Mouse (Mus musculus) lung, embryonic 14.5 days (tissue): Measurements from ENCODE around the gene Gfod2. TPM values are rescaled to one million over a fixed set of nuclear protein-coding genes. Genes with fewer than 3 reads are reported as not detected.

ENCODE experiments used
- ATAC-seq: fragments of 200-750 bp; cut with Nextera tagmentation; 2 replicates; pipeline ENCODE4 v1.8.0; 2017; ENCODE audit warnings: mild to moderate bottlenecking, moderate TSS enrichment, moderate library complexity; ENCODE audit not compliant: insufficient read depth
- DNase-seq: peaks from one replicate; pipeline ENCODE4 v3.0.0-alpha.2; 2015
- H3K27ac ChIP-seq: fragments of 300-500 bp; sonication (generic); 2 replicates; pipeline ENCODE4 v1.5.1; 2014; ENCODE audit warnings: low read depth, mild to moderate bottlenecking, moderate library complexity
- H3K27me3 ChIP-seq: fragments of 300-500 bp; sonication (generic); 2 replicates; pipeline ENCODE4 v1.6.1; 2014; ENCODE audit warnings: low read length, control low read depth; ENCODE audit not compliant: insufficient read depth
- H3K36me3 ChIP-seq: fragments of 300-500 bp; sonication (generic); 2 replicates; pipeline ENCODE4 v1.6.1; 2014; ENCODE audit warnings: control low read depth; ENCODE audit not compliant: insufficient read depth
- H3K4me1 ChIP-seq: fragments of 300-500 bp; sonication (generic); 2 replicates; pipeline ENCODE4 v1.6.1; 2014; ENCODE audit warnings: antibody characterized with exemption, control low read depth; ENCODE audit not compliant: insufficient read depth
- H3K4me2 ChIP-seq: fragments of 300-500 bp; sonication (generic); 2 replicates; pipeline ENCODE4 v1.6.1; 2014; ENCODE audit warnings: mild to moderate bottlenecking
- H3K4me3 ChIP-seq: fragments of 300-500 bp; sonication (generic); 2 replicates; pipeline ENCODE4 v1.5.1; 2014; ENCODE audit warnings: low read depth, low read length
- H3K9ac ChIP-seq: fragments of 300-500 bp; sonication (generic); 2 replicates; pipeline ENCODE4 v1.6.1; 2014
- H3K9me3 ChIP-seq: fragments of 300-500 bp; sonication (generic); 2 replicates; pipeline ENCODE4 v1.6.1; 2016; ENCODE audit warnings: low read depth, low read length, control low read depth
- CTCF ChIP-seq: IDR thresholded peaks from 2 replicates; pipeline ENCODE4 v1.5.1; 2016; ENCODE audit warnings: antibody characterized with exemption, low read depth
- WGBS: fragments of 180-500 bp; shearing (Covaris S2); extraction: QIAGEN DNeasy Blood & Tissue Kit; methylation state at CpG from one replicate; pipeline ENCODE4 v1.1.7; 2014; 5-methylcytosine and 5-hydroxymethylcytosine counted together
- polyA plus RNA-seq: library from polyadenylated mRNA; unstranded; fragments of >200 nt; fragmentation: Nextera tagmentation; extraction: Ambion mirVana; gene quantifications from 2 replicates; pipeline ENCODE4 v1.2.1, GENCODE M21; 2014

Gene Gfod2
- polyA plus RNA-seq, 1 experiment from 2014 or later: 22.6 TPM

DNA sequence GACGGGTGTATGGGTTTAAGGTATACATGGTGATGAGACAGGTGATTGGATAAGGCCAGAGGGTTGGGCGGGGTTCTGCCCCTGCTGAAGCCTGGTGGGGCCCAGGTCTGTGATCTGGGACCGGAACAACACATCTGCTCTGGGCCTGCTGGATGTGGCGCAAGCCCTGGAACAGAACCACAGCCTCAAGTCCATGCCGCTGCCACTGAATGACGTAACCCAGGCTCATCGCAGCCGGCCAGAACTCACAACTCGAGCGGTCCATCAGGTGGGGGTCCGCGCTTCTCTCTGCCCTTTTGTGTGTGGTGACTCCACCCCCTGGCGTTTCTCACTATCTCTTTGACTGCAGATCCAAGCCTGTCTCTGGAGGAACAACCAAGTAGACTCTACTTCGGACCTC, 67.5 kb downstream of the Gfod2 start:
- Histone ChIP-seq H3K4me2 (no peak overlapping the region), H3K4me1 (0 out of 2 replicates have a peak, but pooled peaks cover 7% of the 10 kb centered on the region), H3K4me3 (no peak overlapping the region), H3K27me3 (no peaks in the 10 kb centered on the region), H3K36me3 (no peaks in the 10 kb centered on the region), H3K27ac (no peak overlapping the region), H3K9me3 (no peaks in the 10 kb centered on the region), H3K9ac (no peak overlapping the region)
- ATAC-seq (no peak), DNase-seq (no peak)
- TF ChIP-seq CTCF: no peak
- WGBS: 77% methylated on average over 14 of the region's 14 CpGs

DNA sequence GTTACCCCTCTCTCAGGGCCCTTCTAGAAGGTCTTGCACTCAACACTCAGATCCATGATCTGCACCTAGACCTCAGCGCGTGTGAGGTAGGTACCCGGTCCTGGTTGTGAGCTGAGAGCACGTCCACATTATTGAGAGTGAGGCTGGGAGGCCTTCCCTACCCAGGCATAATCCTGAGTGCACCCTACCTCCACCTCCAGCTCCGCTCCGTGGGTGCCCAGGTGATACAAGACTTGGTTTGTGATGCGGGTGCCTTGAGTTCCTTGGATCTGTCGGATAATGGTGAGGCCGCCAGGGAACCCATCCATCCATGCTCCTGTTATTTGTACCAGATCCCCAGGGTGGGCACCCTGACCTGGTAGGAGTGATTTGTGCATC, 68.5 kb downstream of the Gfod2 start:
- Histone ChIP-seq H3K27ac (no peak overlapping the region), H3K36me3 (no peaks in the 10 kb centered on the region), H3K9ac (no peak overlapping the region), H3K27me3 (no peaks in the 10 kb centered on the region), H3K4me3 (no peak overlapping the region), H3K9me3 (no peaks in the 10 kb centered on the region), H3K4me2 (no peak overlapping the region), H3K4me1 (0 out of 2 replicates have a peak, but pooled peaks cover 7% of the 10 kb centered on the region)
- 83% methylated on average over 9 of the region's 9 CpGs for WGBS
- DNase-seq (no peak), ATAC-seq (no peak)
- TF ChIP-seq CTCF: no peak

- WGBS: 52% methylated on average over 34 of the region's 35 CpGs
- H3K4me1 ChIP-seq: 0 out of 2 replicates have a peak, but pooled peaks cover 7% of the 10 kb centered on the region
- no peak for ATAC-seq
These were observed 69.0 kb downstream of the Gfod2 start for GRCm38 (mm10) chr8:105689256-105689982.

DNA sequence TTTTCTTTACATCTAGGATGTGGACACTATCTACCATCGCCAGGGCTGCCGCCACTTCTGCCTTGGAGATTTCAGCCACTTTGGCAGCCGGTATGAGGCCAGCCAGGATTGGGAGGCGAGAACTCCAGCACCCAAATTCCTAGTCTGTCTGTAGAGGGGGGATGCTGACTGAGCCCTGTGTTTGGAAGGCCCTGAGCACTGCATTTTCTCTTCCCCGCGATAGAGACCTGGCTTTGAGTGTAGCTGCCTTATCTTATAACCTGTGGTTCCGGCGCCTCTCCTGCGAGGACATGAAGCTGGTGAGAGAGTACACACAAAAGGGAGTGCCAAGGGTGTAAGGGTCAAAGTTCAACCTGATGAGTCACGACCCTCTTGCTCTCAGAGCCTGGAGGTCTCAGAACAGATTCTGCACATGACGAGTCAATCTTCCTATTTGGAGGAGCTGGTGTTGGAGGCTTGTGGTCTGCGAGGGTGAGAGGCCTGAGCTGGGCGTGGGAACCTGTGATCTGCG, 70.2 kb downstream of the Gfod2 start:
- 46% methylated on average over 14 of the region's 14 CpGs for WGBS
- no peak for ATAC-seq
- H3K4me3 ChIP-seq: no peak overlapping the region
- peaks cover 11% of the 10 kb centered on the region for H3K36me3 ChIP-seq
- H3K9me3 ChIP-seq: no peaks in the 10 kb centered on the region
- no peaks in the 10 kb centered on the region for H3K4me1 ChIP-seq
- no peaks in the 10 kb centered on the region for H3K27me3 ChIP-seq
- no peak for TF ChIP-seq CTCF
- H3K27ac ChIP-seq: no peak overlapping the region
- no peak for DNase-seq
- H3K9ac ChIP-seq: no peak overlapping the region
- no peak overlapping the region for H3K4me2 ChIP-seq

More at GRCm38 (mm10) chr8:105689256-105689982, 69.0 kb downstream of the Gfod2 start:
- Histone ChIP-seq H3K27me3 (no peaks in the 10 kb centered on the region), H3K4me2 (no peak overlapping the region), H3K27ac (no peak overlapping the region), H3K9ac (no peak overlapping the region), H3K9me3 (no peaks in the 10 kb centered on the region), H3K4me3 (no peak overlapping the region), H3K36me3 (peaks cover under 1% of the 10 kb centered on the region; the same call in 1 of the 2 replicates)
- DNase-seq: no peak
- TF ChIP-seq CTCF: no peak

GRCm38 (mm10) chr8:105687512-105687911, 71.0 kb downstream of the Gfod2 start:
- Histone ChIP-seq H3K4me2 (no peak overlapping the region), H3K36me3 (peaks cover 19% of the 10 kb centered on the region), H3K27me3 (no peaks in the 10 kb centered on the region), H3K27ac (no peak overlapping the region), H3K4me3 (no peak overlapping the region), H3K9ac (no peak overlapping the region), H3K4me1 (no peaks in the 10 kb centered on the region), H3K9me3 (no peaks in the 10 kb centered on the region)
- no peak for DNase-seq
- no peak for ATAC-seq
- no peak for TF ChIP-seq CTCF
- 49% methylated on average over 8 of the region's 8 CpGs for whole genome bisulfite sequencing

DNA sequence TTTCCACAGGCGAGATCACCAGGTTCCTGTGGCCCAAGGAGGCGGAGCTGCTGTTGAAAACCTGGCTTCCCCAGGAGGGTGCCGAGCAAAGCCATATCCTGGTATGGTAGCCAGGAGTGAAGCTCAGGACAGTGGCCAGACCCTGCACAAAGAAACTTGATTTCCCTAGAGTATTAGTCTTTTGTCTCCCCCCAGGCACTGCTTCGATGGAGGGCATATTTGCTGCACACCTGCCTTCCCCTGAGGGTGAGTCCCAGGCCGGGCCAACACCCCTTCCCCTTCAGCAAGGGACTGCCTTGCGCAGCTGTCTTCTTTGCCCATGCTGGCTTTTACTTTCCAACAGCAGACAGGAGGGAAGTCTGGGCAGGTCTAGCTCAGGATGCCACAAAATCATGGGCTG, 71.9 kb downstream of the Gfod2 start:
- TF ChIP-seq CTCF: no peak
- Histone ChIP-seq H3K4me2 (0 out of 2 replicates have a peak overlapping the region, but pooled peaks have one; percentile 46), H3K27me3 (no peaks in the 10 kb centered on the region), H3K36me3 (peaks cover 29% of the 10 kb centered on the region), H3K27ac (no peak overlapping the region), H3K9me3 (no peaks in the 10 kb centered on the region), H3K4me3 (no peak overlapping the region), H3K4me1 (no peaks in the 10 kb centered on the region), H3K9ac (no peak overlapping the region)
- ATAC-seq: no peak
- DNase-seq: no peak
- WGBS: 64% methylated on average over 6 of the region's 6 CpGs

DNA sequence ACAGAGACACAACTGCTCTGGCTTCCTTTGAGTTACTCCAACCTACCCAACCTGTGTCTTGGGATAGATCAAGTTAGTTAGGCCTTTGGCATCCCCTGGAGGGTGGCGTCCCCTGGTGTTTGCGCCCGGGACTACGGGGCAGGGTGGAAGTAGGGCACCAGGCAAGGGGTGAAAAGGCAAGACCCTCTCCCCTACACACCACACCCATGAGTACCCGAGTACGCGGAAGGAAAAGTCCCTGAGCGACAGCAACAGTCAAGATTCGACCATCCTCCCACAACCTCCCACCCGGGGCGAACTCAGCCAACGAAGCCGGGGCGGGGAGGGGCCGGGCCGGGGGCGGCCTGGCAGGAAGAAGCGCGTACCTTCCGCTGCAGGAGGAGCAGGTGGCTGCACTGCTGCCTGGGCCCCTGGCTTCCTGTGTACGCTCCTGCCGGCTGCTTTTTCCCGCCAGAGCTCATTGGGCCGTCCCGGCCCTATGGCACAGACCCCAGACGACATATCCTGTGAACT, 72.6 kb downstream of the Gfod2 start, which contains the start of gene Carmil2:
Gene Carmil2, plus strand, starts transcription at position 479 of the 513 bp plus-strand sequence.
- peak; percentile 80 for TF ChIP-seq CTCF
- H3K27me3 ChIP-seq: no peaks in the 10 kb centered on the region
- no peaks in the 10 kb centered on the region for H3K4me1 ChIP-seq
- WGBS: 8% methylated on average over 26 of the region's 26 CpGs
- H3K36me3 ChIP-seq: peaks cover 36% of the 10 kb centered on the region
- no peak within 1 kb of the TSS for H3K4me3 ChIP-seq
- 0 out of 2 replicates have a peak within 1 kb of the TSS, but pooled peaks have one; percentile 5 for H3K9ac ChIP-seq
- peak within 1 kb of the TSS; percentile 46 for H3K4me2 ChIP-seq
- no peak within 1 kb of the TSS for H3K27ac ChIP-seq
- peak; percentile 59 for DNase-seq
- H3K9me3 ChIP-seq: no peaks in the 10 kb centered on the region
- ATAC-seq: peak; percentile 64
